Mouse (Mus musculus) hindbrain, embryonic 15.5 days (tissue): ENCODE measurements around the gene Ppm1d. TPM values are rescaled to one million over a fixed set of nuclear protein-coding genes. Genes with fewer than 3 reads are reported as not detected.

Source experiments
- ATAC-seq: fragments of 200-750 bp; cut with Nextera tagmentation; 2 replicates; pipeline ENCODE4 v1.8.0; 2017; ENCODE audit warnings: low read depth, moderate number of reproducible peaks, moderate TSS enrichment; ENCODE audit not compliant: low FRiP score
- H3K27ac ChIP-seq: fragments of 300-500 bp; sonication (generic); replicated peaks from 2 replicates; pipeline ENCODE4 v1.5.1; 2015; ENCODE audit warnings: mild to moderate bottlenecking, inconsistent platforms
- H3K27me3 ChIP-seq: fragments of 300-500 bp; sonication (generic); 2 replicates; pipeline ENCODE4 v1.6.1; 2015; ENCODE audit warnings: control low read depth, inconsistent platforms
- H3K36me3 ChIP-seq: fragments of 300-500 bp; sonication (generic); 2 replicates; pipeline ENCODE4 v1.6.1; 2015; ENCODE audit warnings: control low read depth, inconsistent platforms
- H3K4me1 ChIP-seq: fragments of 300-500 bp; sonication (generic); replicated peaks from 2 replicates; pipeline ENCODE4 v1.6.1; 2015; ENCODE audit warnings: control low read depth, inconsistent platforms
- H3K4me2 ChIP-seq: fragments of 300-500 bp; sonication (generic); 2 replicates; pipeline ENCODE4 v1.6.1; 2015; ENCODE audit warnings: moderate library complexity, mild to moderate bottlenecking, inconsistent platforms
- H3K4me3 ChIP-seq: fragments of 300-500 bp; sonication (generic); 2 replicates; pipeline ENCODE4 v1.5.1; 2015; ENCODE audit warnings: mild to moderate bottlenecking, inconsistent platforms
- H3K9ac ChIP-seq: fragments of 300-500 bp; sonication (generic); 2 replicates; pipeline ENCODE4 v1.6.1; 2015; ENCODE audit warnings: inconsistent platforms
- H3K9me3 ChIP-seq: fragments of 300-500 bp; sonication (generic); 2 replicates; pipeline ENCODE4 v1.6.1; 2016; ENCODE audit warnings: control low read depth, inconsistent platforms
- WGBS: fragments of 180-500 bp; shearing (Covaris S2); methylation state at CpG from one replicate; pipeline ENCODE4 v1.1.7; 2015; 5-methylcytosine and 5-hydroxymethylcytosine counted together
- polyA plus RNA-seq: library from polyadenylated mRNA; unstranded; fragments of >200 nt; fragmentation: Nextera tagmentation; extraction: Ambion mirVana; gene quantifications from 2 replicates; pipeline ENCODE4 v1.2.1, GENCODE M21; 2015

Ppm1d gene
- polyA plus RNA-seq, 1 experiment from 2014 or later, result 16.8 TPM

DNA sequence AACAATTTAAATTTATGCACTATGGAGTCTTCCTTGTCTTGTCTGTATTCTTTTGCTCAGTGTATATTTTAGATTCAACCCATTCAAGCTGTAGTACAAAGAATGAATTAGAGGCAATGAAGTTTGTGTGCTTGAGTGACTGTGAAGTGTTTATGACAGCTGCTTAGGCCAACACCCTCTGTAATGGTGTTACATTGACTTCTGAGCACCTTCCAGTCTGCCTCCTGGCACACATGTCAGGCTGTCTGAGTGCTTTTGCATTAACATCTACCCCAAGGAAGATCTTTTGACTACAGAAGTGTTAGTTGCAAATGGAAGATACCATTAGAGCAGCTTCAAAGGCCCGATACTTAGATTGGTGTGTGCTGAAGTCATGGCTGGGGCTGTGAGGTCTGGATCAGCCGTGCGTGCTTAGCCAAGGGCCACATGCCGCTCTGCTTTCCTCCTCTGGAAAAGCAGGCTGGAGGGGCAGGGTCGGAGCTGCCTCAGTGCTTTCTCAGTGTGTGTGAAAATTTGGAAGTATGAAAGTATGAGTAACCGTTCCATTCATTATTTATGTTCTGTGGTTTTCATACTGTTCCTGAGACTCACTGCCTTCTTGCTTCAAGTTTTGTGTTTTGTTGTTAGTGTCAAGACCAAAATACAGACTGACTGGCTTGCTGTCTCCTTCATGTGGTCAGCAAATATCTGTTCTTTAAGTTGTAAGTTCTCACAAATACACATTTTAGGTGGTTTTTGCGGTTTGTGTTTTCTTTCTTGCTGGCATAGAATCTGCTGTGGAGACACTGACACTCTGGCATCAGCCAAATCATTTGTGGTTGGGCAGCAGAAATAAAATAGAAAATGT lies 73.2 kb downstream of the Ppm1d start:
- ATAC-seq, result no peak
- Histone ChIP-seq H3K4me1 (no peaks in the 10 kb centered on the region), H3K9me3 (no peaks in the 10 kb centered on the region), H3K4me3 (no peak overlapping the region), H3K27ac (no peak overlapping the region), H3K4me2 (no peak overlapping the region), H3K36me3 (no peaks in the 10 kb centered on the region), H3K9ac (no peak overlapping the region), H3K27me3 (no peaks in the 10 kb centered on the region)
- 86% methylated on average over 7 of the region's 7 CpGs for WGBS

DNA sequence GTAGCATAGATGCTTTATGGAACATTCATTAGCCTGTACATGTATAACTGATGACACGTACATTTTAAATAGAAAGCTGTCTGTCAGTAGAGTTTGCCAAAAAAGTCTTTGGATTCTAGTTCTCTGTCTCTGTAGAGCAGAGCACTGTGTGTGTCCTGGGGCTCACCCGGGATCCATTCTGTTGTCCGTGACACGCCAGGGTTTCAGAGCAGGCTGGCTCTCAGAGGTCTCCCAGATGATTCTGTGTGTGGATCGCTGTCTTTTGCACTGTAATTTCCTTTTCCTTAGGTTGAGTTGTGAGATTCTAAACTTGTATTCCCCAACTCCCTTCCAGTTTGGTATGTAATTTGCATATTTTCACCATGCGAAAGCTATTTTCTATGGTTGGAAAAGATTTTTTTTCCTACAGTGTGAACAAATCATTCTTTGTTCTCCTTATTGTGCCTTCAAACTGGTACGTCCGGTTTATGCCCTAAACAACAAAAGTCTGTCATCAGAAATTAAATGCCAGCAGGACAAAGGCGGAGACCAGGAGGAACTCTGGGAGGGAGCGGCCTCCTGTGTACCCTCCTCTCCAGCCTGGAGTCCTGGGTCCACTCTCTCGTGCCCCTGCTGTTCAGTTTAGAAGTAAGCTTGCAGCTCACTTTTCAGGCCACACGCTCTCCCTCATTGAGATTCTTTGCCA lies 81.3 kb downstream of the Ppm1d start:
- Histone ChIP-seq H3K27ac (no peak overlapping the region), H3K36me3 (no peaks in the 10 kb centered on the region), H3K9ac (no peak overlapping the region), H3K9me3 (no peaks in the 10 kb centered on the region), H3K4me3 (no peak overlapping the region), H3K4me1 (peaks cover 10% of the 10 kb centered on the region), H3K4me2 (no peak overlapping the region), H3K27me3 (no peaks in the 10 kb centered on the region)
- no peak for ATAC-seq
- WGBS, result 27% methylated on average over 12 of the region's 12 CpGs

DNA sequence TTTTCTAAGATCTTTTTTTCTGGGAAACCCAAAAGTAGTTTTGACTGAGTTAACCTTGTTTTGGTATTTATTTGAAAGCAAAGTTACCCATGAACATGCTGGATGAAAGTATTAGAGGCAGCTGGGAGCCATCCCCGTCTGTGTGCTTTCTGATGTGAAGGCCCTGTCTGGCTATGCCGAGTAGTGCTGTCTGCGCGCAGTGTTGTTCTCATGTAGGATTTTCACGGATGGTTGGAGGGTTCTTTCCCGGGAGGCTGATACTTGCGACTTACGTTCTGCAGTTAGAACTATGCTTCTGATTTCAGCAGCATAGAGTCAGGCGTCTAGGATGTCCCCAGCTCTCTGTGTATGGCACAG lies 81.8 kb downstream of the Ppm1d start:
- Histone ChIP-seq H3K27ac (no peak overlapping the region), H3K9ac (no peak overlapping the region), H3K4me3 (no peak overlapping the region), H3K4me1 (peaks cover 10% of the 10 kb centered on the region), H3K36me3 (no peaks in the 10 kb centered on the region), H3K4me2 (no peak overlapping the region), H3K9me3 (no peaks in the 10 kb centered on the region), H3K27me3 (no peaks in the 10 kb centered on the region)
- WGBS, result 34% methylated on average over 9 of the region's 9 CpGs
- no peak for ATAC-seq

DNA sequence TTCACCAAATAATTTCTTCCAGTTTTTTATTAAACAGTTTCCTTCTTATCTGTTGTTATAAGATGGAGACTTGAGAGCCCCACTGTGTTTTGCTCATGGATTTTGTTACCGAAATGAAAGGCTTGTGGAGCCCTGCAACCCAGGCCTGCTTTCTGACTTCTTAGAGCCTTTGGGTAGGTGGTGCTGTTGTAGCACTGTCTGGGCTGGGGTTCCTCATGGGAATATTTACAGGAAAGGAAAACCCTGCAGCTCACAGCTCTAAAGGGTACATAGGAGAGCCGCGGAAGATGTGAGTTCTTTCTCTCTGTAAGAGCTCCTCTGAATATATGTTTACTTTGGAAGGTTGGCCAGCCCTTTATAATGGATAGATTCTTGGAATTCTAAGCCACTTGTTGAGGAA lies 82.9 kb downstream of the Ppm1d start:
- H3K9me3 ChIP-seq, result no peaks in the 10 kb centered on the region
- no peak overlapping the region for H3K9ac ChIP-seq
- no peak for ATAC-seq
- H3K4me2 ChIP-seq, result no peak overlapping the region
- WGBS, result 67% methylated on average over 3 of the region's 3 CpGs
- H3K36me3 ChIP-seq, result no peaks in the 10 kb centered on the region
- H3K27ac ChIP-seq, result no peak overlapping the region
- H3K27me3 ChIP-seq, result no peaks in the 10 kb centered on the region
- peaks cover 10% of the 10 kb centered on the region for H3K4me1 ChIP-seq
- H3K4me3 ChIP-seq, result no peak overlapping the region

DNA sequence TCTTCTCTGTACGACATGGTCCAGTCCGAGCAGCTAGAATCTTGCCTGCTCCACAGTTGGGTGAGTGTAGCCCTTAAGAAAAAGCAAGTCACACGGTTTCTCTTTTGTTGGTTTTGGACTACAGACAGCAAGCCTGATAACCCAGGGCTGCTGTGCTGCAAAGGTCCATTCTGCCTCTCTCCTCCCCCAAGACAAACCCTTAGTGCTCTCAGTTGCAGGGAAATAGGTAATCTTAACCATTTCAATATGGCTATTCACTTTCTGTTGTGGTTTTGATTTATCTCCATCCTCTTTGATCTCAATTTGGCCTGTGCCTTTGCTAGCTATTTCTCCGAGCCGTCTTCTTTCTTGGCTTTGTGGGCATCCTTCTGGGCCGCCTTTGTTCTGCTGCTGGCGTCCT lies 84.3 kb downstream of the Ppm1d start:
- H3K4me1 ChIP-seq, result peaks cover 10% of the 10 kb centered on the region
- no peak for ATAC-seq
- 26% methylated on average over 7 of the region's 7 CpGs for WGBS

More for the DNA sequence above, 84.3 kb downstream of the Ppm1d start:
- Histone ChIP-seq H3K27ac (no peak overlapping the region), H3K9ac (no peak overlapping the region), H3K4me2 (no peak overlapping the region), H3K4me3 (no peak overlapping the region), H3K36me3 (no peaks in the 10 kb centered on the region), H3K9me3 (no peaks in the 10 kb centered on the region), H3K27me3 (no peaks in the 10 kb centered on the region)

Other genes with a start within 250 kb of the Ppm1d start
- gene Usp32, start 171.1 kb upstream of the Ppm1d start, polyA plus RNA-seq, result 10.6 and 11.9 TPM in 2 replicates
- 0.58 and 0.84 TPM in 2 replicates for gene 1700125H20Rik, start 140.8 kb upstream of the Ppm1d start, polyA plus RNA-seq
- 46.4 and 46.9 TPM in 2 replicates for gene Appbp2, start 76.1 kb upstream of the Ppm1d start, polyA plus RNA-seq
- gene Bcas3, start 41.9 kb downstream of the Ppm1d start, polyA plus RNA-seq, result 31.3 and 31.9 TPM in 2 replicates